Mouse (Mus musculus): ENCODE measurements at regions not wholly inside any gene's neighbourhood (a gene's known extent, or its start where the extent isn't known, plus 50 kb on each side); places are given as distances from the start of the nearest gene placed in this dataset.

DNA sequence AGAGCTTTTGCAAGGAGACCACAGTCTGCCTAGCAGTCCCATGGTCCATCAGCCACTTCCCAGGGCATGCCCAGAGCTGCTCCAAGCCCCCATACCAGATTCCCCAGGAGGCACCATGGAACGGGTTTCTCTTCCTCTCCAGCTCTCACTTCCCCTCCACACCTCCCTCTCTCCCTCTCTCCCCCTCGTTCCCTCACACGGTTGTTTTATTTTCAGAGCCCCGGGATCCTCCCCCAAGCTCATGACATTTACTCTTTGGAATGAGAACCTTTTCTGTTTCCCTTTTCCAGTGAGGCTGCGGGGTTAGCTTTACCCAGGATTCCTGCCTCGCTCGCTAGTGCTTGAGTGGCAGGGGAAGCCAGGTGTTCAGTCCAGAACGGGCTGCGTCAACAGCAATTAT is 436.9 kb downstream of the Matn1 start:
- no peak for DNase-seq

DNA sequence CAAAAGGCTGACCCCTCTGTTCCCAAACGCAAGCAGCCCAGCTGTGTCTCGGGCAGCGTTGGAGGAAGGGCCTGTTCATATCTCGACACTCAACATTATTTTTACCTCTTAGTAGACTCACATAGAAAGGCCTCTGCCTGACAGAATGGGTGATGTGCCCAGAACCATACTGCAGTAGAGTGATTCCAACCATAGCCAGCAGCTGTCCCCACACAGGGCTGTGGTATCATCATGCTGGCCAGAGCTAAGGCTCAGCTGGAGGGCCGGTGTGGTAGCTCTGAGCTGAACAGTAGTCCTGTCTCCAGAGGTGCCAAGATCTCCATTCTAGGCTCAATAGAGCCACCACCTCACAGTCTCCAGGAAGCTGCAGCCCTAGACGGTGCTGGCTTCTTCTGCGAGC is 437.3 kb downstream of the Matn1 start:
- DNase-seq: no peak

DNA sequence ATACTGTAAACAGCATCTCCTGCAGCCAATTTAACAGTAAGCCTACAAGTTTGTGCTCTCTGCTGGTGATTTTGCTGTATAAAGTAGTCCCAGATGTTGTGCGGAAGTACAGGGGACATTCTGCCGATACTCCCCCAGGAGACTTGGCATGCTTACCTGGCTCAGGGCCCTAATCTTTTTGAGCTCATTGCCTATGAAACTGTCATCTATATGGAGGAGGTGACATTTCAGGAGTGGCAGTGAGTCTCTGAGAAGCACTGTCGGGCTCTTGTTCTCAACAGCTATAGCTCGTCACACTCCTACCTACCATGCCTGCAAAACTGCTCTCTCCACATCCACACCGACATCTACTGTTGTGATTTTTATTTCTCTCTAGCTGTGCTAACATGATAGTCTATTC is 439.7 kb downstream of the Matn1 start:
- DNase-seq: peak; percentile 30 to 36

DNA sequence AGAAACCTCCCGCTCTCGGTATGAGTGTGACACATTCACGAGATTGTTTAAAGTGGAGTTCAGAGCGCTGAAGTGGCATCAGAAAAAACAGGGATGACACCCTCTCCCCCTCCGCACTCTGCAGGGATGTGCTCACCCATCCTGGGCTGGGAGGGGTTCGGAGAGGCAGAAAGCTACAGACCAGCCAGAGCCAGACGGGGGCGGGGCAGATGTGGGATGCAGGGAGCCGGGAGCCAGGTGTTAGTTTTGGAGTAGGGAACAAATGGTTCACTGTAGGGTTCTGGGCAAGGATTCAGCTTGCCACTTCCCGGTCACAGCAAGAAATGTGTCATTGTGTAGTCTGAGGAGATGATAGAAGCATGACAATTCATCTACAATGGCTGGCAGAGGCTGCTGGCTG is 442.8 kb downstream of the Matn1 start:
- peak; percentile 39 to 69 for DNase-seq

DNA sequence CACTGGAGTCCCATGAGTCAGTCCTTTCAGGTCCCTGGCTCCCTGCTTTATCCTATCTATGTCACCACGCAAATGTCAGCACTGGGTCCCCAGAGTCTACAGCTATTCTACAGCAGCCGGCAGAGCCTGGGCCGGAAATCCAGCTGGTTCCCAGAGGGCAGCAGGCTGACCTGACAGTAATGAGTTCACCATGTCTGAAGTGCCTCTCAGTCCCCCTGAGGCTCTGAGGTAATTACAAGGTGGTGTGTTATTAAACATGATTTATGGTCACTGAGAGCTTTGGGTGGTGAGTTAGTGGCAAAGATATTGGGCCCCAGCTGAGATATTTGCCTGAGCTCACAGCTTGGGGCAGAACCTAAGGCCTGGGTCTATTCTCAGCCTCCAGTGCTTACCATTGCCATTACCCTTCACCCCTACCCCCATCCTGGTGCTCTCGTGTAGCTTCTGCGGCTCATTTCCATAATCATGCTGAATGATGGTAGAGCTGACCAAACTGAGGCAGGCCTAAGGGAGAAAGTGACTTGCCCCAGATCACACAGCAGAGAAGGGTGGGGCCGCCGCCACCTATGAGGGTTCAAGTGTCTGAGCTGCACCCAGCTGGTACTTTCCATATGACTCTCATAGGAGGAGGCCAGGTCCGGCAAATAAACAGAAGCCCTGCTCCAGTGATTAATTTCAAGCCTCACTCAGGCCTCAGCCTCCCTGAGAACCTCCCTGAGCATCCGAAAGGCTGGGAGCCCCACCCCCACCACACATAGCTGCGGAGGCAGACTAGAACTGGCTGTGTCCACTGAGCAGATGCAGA is 446.8 kb downstream of the Ptpru start:
- DNase-seq: peak in 1 of 2 experiments; percentile 43

DNA sequence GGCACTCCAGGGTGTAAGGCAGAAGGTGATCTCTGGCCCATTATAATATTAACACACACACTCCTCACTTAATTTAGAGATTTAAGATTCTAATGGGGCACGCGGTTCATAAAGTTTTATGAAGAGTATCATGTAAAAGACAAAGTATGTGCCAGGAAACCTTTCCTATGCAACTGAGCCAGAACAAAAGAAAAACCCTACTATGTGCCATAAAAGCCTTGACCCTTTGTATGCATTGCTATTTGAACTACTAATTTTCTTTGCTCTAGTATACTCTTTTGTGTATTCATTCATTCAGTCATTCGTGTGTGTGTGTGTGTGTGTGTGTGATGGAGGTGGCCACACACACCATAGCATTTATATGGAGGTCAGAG is 446.2 kb downstream of the Ptpru start:
- no peak for DNase-seq

DNA sequence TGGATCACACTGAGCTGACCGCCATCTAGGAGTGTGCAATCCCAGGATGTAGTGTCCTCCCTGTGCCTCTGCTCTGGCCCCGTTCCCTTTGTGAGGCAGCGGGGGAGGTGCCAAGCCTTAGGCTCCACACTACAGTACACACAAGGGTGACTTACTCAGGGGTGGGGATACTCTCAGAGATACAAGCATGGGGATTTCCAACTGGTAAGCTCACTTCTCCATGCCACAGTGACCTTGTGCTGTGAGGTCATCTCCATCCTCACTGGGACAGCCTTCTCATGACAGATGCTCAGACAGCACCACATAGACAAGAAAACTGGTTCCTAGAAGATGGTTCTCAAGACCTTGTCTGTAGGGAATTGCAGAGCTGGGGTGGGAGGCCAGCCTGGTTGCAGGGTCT is 445.6 kb downstream of the Ptpru start:
- no peak for DNase-seq

DNA sequence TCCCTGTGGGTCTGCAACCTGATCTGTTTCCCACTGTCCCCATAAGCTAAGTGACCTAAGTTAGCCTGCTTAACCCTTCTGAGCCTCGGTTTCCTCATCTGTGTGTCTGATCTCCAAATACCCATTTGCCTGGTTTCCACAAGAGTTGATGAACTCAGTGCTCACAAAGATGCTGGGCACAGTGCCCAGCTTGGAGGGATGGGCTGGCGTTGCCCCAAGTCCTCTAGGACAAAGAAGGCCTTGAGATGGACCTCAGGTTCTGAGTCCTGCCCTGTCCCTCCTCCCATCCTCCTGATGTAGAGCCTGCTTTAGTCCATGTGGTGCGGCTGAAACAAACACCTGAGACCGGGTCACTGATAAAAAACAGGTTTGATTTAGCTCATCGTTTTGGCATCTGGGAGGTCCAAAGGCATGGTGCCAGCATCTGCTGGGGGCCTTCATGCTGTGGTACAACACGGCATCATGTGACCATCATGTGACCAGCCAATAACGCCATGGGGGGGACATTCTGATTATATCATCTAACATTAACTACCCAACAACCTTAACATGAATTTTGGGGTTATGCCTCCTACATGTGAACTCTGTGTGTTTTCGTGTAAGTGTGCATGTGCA is 441.8 kb downstream of the Ptpru start:
- DNase-seq: peak; percentile 59 to 61

DNA sequence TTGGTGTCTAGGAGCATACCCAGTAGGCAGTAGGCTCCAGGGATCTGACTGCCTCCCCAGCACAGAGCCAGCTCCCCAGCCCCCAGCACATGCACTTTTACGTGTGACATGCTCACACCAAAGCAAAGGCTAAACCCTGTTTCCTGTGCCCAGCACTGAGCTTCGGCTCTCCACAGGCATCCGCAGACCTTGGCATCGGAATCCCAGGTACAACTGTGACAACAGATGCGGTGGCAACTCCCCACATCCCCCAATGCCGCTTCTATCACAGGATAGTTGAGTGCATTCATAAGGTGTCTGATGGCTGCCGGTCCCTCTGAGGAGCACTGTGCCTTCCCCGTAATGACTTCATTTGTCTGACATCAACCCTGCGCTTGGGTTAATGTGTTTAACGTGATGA is 440.9 kb downstream of the Ptpru start:
- DNase-seq: peak; percentile 57 to 71

DNA sequence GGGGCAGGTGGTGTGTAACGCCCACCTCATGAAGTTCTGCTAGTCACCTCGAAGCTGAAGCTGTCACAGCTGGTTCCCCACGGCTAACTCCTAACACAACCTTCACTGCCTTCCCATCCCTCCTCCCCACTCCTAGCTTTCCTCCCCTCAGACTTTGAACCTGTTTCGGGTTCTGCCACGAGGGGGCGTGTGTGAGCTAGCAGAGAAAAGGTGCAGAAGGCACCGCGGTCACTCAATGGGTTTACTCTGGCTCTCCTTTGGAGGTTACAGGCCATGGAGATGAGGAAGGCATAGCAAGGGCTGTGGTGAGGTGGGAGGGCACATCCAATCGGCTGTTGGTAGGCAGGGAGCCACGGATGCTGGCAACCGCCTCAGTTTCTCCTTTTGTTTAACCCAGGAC is 437.3 kb downstream of the Ptpru start:
- peak; percentile 83 to 84 for DNase-seq

DNA sequence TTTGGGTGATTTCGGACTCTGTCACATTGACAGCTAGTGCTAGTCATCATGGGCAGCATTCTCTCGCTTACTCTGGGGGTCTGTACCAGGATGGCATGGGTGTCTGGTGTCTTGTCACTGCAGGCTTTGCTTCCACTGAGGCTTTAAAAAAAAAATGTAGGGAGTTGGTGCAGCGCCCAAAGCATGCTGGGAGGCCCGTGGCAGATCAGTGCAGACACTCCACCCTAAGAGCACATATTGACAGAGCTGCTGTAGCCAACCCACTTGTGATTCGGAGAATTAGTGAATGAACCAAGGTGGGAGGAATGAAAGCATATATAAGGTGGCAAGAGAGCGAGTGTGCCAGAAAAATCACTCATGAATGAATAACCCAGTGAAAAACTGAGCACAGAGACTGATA is 436.8 kb downstream of the Ptpru start:
- no peak for DNase-seq

DNA sequence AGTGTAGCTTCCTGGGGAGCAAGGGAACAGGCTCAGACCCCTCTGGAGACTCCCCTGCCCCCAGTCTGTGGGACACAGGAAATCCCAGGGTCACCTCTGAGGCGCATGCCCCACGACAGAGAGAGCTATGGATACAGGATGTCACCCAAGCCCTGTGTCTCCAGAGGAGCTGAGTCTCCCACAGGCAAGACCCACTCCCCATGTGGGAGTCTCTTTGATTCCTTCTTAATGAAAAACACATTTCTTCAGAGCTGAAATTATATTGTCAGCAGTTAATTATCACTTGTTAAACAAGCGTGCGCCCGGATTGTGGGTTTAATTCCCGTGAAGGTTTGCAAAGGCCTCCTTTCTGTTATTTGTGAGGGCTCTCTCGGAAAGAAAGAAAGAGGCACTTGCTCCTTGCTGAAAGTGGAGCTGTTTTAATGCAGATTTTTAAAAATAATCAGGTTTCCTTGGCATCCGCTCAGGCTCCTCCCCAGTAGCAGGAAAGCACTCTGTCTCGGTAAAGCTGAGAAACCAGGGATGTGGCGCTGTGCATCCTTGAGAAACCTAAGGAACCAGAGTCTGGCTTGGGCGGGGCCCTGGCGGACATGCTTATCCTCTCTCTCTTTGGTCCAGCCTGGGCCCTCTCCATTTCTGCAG is 432.6 kb downstream of the Ptpru start:
- DNase-seq: no peak

DNA sequence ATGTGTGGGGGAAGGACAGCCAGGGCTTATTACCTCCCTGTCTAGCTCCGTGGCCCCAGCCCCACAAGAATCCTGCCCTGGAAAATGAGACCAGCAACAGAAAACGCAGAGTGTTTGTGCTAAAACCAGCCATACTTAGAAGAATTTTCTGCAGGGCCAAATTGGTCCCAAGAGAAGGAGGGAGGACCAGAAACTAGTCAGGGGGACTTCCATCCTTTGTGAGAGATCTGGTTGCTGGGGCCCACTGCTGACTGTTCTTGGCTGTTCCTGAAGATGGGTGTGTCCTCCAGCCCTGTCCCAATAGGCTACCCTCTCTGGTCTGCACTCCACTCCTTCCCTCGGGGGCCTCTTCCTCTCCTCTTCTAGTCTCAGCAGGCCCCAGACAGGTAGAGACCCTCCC is 430.6 kb downstream of the Ptpru start:
- no peak for DNase-seq

DNA sequence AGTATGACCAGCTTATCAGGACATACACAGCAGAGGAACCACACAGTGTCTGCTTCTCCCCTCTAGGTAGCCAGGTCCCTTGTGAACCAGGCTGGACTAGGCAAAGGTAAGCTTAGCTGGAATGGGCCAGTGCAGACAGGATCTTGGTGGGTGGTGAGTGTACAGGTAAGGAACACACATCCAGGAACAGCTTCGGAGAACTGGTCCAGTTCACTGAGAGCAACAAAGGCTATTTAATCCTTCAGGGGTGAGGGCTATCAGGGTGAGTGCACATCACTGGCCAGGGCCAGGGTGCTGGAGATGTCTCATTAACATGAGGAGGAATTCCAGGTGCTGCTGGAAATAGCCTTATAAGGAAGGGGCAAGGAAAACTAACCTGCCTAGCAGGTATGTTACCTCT is 429.4 kb downstream of the Ptpru start:
- DNase-seq: no peak

DNA sequence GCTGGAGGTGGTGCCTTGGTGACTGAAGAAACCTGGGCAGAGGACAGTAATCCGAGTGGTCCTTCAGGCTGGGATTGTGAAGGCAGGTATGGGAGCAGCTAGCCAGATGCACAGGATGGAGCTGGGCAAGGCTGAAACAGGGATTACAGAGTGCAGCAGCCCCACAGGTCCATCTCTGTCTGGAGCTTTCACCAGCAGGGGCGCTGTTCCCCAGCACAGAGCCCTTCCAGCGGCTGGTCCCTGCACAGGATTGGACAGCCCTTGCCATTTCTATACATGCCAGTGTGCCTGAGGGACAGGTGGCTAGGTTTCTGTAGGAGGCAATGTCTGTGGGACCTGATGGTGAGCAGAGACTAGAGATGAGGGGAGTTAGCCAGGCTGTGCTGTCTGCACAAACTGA is 428.3 kb downstream of the Ptpru start:
- peak; percentile 83 to 87 for DNase-seq

DNA sequence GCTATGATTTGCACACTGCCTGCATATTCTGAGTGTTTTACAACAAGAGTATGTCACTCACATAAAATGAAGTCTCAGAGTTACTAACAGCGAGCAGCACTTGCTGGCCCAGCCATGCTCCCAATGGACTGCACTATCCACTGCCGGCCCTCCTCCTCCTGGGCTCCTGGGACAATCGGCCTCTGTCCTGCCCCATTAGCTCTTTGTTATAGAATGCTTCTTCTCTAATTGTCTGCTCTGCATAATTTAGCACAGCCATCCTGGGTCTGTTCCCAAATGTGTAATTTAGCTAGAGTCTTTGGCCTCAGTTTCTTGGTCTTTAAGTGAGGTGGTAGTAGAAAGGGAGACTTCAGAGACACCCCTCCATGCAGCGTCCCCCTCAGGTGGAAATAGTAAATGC is 426.2 kb downstream of the Ptpru start:
- no peak for DNase-seq

DNA sequence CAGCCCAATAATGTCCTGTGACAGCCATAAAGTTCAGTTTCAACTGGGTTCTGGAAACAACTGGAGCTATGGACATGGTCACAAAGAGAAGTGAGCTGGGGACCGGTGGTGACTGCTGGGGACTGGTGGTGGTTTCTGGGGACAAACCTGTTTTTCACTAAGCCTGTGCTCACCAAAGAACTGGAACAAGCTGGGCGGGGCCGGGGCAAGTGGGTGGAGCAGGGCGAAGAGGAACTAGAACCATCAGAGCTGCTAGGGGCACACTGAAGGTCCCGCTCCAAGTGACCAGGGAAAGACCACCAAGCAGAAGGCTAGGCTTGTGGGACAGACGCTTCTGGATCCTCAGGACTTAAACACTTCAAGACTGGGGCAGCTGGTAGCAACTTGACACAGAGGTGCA is 424.7 kb downstream of the Ptpru start:
- no peak for DNase-seq

DNA sequence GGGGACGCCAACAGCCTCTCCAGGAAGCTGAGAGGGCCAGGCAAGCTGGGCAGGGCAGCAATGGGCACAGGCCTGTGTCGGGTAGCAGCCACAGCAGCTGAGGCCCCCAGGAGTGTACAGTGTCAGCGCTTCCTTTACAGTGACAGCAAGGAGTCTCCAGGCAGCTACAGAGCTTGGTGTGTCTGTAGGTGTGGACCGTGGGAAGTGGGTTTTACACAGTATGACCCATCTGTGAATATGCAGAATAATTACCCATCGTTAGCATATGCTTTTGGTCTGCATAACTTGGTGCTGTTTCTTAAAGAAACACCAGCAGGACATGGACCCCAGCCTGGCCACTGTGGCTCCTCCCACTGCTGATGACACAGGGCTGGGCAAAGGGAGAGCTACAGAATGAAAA is 422.6 kb downstream of the Ptpru start:
- DNase-seq: no peak

DNA sequence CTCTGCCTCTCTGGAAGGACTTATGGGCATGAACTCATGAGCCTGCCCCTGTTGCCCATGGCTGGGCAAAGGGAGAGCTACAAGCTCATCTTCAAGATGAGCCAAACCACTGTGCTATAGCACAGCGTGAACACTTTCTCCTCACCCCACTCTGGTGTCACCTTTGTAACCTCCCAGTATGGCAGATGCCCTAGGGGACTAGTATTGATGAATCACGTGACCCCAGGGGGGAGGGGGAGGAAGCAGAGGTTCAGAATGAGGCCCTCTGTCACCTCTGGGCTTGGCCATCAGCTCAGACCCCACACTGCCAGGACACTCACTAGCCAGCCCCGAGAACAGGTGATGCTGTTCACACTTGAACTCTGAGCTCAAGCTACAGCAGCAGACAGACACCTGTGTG is 421.9 kb downstream of the Ptpru start:
- DNase-seq: no peak

DNA sequence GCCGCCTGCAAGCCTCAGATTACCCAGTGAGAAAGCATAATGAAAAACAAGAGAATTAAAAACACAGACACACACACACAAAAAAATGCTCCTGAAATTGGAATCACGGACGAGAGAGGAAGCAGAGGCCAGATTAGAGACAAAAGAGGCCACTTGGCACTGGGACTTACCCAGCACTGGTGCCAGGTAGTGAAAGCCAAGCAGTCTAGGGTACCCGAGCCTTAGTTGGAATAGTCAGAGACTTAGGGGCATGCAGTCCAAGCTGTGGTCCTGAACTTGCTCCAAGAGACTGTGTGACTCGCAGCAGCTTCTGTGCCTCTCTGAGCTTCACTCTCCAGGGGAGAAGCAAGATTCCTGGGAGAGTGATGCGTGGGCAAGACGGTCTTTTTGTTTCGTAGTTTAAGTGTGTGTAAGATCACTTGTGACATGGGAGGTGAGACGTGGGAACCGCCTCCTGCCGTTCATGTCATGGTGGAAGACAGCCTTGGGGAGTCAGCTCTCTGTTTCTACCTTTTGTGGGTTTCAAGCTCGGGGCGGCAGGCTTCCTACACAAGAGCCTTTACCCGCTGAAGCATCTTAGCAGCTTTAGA is 420.8 kb downstream of the Ptpru start:
- DNase-seq: peak; percentile 70 to 82

DNA sequence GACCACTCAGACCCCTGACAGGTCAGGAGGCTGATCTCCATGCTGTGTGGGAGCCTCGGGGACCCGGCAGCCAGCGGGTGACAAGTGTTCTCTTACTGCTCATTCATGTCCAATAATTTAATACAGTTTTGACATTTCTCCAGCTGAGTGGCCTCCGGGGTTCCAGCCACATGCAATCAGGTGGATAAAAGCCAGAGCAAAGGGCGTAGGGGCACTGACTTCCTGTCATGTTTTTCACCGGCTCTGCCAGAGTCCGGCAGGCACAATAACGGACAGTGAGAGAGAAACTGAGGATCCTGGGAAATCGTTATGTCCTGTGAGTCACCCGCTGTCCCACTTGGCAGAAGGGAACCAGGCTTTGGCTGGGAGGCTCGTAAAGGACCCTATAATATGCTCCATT is 412.8 kb downstream of the Ptpru start:
- no peak for DNase-seq

DNA sequence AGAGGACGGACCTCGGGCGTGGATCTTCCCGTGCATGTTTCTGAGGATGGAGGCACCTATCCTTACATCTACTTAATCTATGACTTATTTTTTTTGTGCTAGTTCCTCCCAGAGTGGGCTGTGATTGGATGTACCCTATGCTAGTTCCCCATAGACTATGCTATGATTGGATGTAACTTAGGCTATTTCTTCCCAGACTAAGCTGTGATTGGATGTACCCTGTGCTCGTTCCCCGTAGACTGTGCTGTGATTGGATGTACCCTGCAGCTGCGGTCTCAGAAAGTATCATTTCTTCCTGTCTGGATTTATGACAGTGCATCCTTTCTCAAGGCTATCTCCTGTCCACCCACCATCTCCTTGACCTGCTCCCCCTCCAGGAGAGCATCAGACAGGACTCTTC is 410.2 kb downstream of the Ptpru start:
- DNase-seq: no peak

DNA sequence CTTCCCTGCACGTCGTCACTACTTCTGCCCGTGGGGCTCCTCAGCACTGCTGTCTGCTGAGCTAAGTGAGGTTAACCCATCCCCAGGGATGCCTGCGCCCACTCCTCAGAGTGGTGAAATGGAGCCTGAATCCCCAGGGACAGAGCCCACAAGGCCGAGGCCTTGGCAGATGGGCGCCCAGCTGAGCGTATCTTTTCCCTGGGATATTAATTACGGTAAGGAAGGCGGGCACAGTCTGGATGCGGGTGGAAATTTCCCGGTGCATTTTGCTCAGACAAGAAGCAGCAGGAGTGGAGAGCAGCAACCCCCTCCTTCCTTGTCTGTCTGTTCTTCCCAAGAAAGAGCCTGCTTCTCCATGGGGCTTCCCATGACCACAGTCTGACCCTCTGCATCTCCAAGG is 408.7 kb downstream of the Ptpru start:
- peak in 1 of 2 experiments; percentile 38 for DNase-seq

DNA sequence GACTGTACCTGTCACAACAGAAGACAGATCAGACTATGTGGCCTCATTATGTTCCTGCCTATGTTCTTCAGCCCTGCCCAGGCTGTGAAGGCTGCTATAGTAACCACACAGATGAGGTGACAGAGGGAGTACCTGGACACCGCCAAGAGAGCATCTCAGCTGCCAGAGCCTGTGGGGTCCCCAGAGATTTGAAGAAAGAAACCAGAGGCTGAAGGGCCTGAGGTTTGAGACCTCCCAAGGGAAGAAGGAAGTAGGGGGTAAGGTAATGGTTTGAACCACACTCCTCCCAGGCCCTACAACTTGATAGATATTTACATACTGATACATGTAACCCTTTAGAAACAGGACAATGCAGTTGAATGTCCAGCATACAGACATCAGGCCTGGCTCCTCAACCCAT is 407.7 kb downstream of the Ptpru start:
- DNase-seq: no peak
